Mouse (Mus musculus): Measurements from ENCODE around the gene Eif4g1. TPM values are rescaled to one million over a fixed set of nuclear protein-coding genes. Genes with fewer than 3 reads are reported as not detected.

Eif4g1 gene
- total and polyA plus RNA-seq, 2 experiments from 2014 or later = 118 to 430 TPM

DNA sequence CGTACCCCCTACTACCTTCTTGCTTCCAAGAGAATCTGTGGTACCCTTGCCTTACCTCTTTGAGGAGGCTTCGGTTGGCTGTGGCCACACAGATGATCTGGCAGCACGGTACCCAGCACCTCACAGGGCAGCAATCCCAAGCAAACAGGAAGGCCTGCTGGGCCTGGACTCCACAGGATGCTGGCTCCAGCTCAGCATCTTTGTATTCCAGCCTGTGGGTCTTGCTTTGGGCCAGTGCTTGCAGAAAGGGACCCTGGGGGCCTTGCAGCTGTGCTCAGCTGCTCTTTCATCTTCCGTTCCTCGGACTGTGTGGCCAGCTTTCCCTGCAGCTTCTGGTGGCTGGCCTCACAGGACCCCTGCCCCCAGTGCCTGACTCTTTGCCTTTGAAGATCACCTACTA lies 31.9 kb downstream of the Eif4g1 start:
- H3K4me1 ChIP-seq (ENCODE audit: insufficient read depth, low read length) = peaks cover 12% of the 10 kb centered on the region; the same call in 1 of the 2 replicates
- no peak for DNase-seq (ENCODE audit: low spot score)
- no peak for TF ChIP-seq CTCF (IDR thresholded peaks at IDR 0.05)
- no peaks in the 10 kb centered on the region for H3K9me3 ChIP-seq (ENCODE audit: low read length)
- no peak overlapping the region for H3K9ac ChIP-seq (replicated peaks; ENCODE audit: low read length, poor library complexity, severe bottlenecking)
- whole genome bisulfite sequencing = 28% methylated on average over 5 of the region's 5 CpGs
- no peak overlapping the region for H3K27ac ChIP-seq (ENCODE audit: low read depth, low read length)
- H3K4me3 ChIP-seq (ENCODE audit: low read depth, low read length) = no peak overlapping the region
- ATAC-seq (ENCODE audit: low FRiP score) = no peak
- H3K36me3 ChIP-seq (ENCODE audit: insufficient read depth, low read length) = peaks cover 25% of the 10 kb centered on the region
- H3K4me2 ChIP-seq (ENCODE audit: low read depth, low read length, poor library complexity, severe bottlenecking) = no peak overlapping the region
- H3K27me3 ChIP-seq (ENCODE audit: insufficient read depth, low read length) = no peaks in the 10 kb centered on the region

GRCm38 (mm10) chr16:20701316-20701715 lies 33.2 kb downstream of the Eif4g1 start:
- Histone ChIP-seq H3K4me3 (ENCODE audit: low read depth, low read length) (no peak overlapping the region), H3K4me2 (ENCODE audit: low read depth, low read length, poor library complexity, severe bottlenecking) (no peak overlapping the region), H3K9ac (replicated peaks; ENCODE audit: low read length, poor library complexity, severe bottlenecking) (0 out of 2 replicates have a peak overlapping the region, but pooled peaks have one; percentile 33), H3K9me3 (ENCODE audit: low read length) (no peaks in the 10 kb centered on the region), H3K27ac (ENCODE audit: low read depth, low read length) (no peak overlapping the region), H3K27me3 (ENCODE audit: insufficient read depth, low read length) (no peaks in the 10 kb centered on the region), H3K4me1 (ENCODE audit: insufficient read depth, low read length) (peaks cover 5% of the 10 kb centered on the region; the same call in 1 of the 2 replicates), H3K36me3 (ENCODE audit: insufficient read depth, low read length) (peaks cover 25% of the 10 kb centered on the region)
- WGBS = 41% methylated on average over 7 of the region's 7 CpGs
- TF ChIP-seq CTCF (IDR thresholded peaks at IDR 0.05) = no peak
- ATAC-seq (ENCODE audit: low FRiP score) (no peak), DNase-seq (ENCODE audit: low spot score) (no peak)

GRCm38 (mm10) chr16:20701729-20702521 lies 33.8 kb downstream of the Eif4g1 start:
- DNase-seq (ENCODE audit: low spot score) (no peak), ATAC-seq (ENCODE audit: low FRiP score) (peak; percentile 7; the same call in 1 of the 2 replicates)
- WGBS = 16% methylated on average over 12 of the region's 12 CpGs
- peak overlapping the region; percentile 38 for H3K27ac ChIP-seq (ENCODE audit: low read depth, low read length)
- H3K4me3 ChIP-seq (ENCODE audit: low read depth, low read length) = no peak overlapping the region
- H3K27me3 ChIP-seq (ENCODE audit: insufficient read depth, low read length) = no peaks in the 10 kb centered on the region
- 0 out of 2 replicates have a peak overlapping the region, but pooled peaks have one; percentile 33 for H3K9ac ChIP-seq (replicated peaks; ENCODE audit: low read length, poor library complexity, severe bottlenecking)
- peaks cover 5% of the 10 kb centered on the region; the same call in 1 of the 2 replicates for H3K4me1 ChIP-seq (ENCODE audit: insufficient read depth, low read length)
- no peaks in the 10 kb centered on the region for H3K9me3 ChIP-seq (ENCODE audit: low read length)
- H3K4me2 ChIP-seq (ENCODE audit: low read depth, low read length, poor library complexity, severe bottlenecking) = no peak overlapping the region
- TF ChIP-seq CTCF (IDR thresholded peaks at IDR 0.05) = no peak
- H3K36me3 ChIP-seq (ENCODE audit: insufficient read depth, low read length) = peaks cover 25% of the 10 kb centered on the region

DNA sequence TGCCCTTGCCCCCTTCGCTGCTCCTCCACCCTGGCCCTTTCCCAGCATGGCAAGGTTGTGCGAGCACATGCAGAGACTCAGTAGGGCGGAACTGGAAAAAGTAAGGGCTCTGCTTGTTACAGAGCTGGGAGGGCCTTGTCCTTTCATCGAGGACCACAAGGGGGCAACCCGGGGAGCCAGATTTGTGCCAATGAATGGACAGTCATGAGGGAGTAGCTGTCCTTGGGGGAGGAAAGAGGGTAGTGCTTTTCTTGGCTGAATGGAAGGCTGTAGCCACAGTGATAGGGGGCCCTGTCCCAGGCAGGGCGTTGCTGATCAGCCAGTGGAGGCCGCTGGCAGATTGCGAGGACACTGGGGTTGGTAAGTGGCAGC lies 34.4 kb downstream of the Eif4g1 start:
- no peak overlapping the region for H3K4me3 ChIP-seq (ENCODE audit: low read depth, low read length)
- DNase-seq (ENCODE audit: low spot score) (peak; percentile 82), ATAC-seq (ENCODE audit: low FRiP score) (peak; percentile 76)
- H3K9me3 ChIP-seq (ENCODE audit: low read length) = no peaks in the 10 kb centered on the region
- H3K27me3 ChIP-seq (ENCODE audit: insufficient read depth, low read length) = no peaks in the 10 kb centered on the region
- H3K4me2 ChIP-seq (ENCODE audit: low read depth, low read length, poor library complexity, severe bottlenecking) = no peak overlapping the region
- H3K9ac ChIP-seq (replicated peaks; ENCODE audit: low read length, poor library complexity, severe bottlenecking) = no peak overlapping the region
- H3K27ac ChIP-seq (ENCODE audit: low read depth, low read length) = peak overlapping the region; percentile 43
- H3K36me3 ChIP-seq (ENCODE audit: insufficient read depth, low read length) = peaks cover 25% of the 10 kb centered on the region
- H3K4me1 ChIP-seq (ENCODE audit: insufficient read depth, low read length) = peaks cover 5% of the 10 kb centered on the region; the same call in 1 of the 2 replicates
- TF ChIP-seq CTCF (IDR thresholded peaks at IDR 0.05) = peak; percentile 85
- 8% methylated on average over 8 of the region's 8 CpGs for WGBS

- no peak overlapping the region for H3K4me3 ChIP-seq (ENCODE audit: low read depth, low read length)
- no peaks in the 10 kb centered on the region for H3K9me3 ChIP-seq (ENCODE audit: low read length)
- WGBS = 94% methylated on average over 10 of the region's 10 CpGs
- H3K9ac ChIP-seq (replicated peaks; ENCODE audit: low read length, poor library complexity, severe bottlenecking) = no peak overlapping the region
- no peaks in the 10 kb centered on the region for H3K27me3 ChIP-seq (ENCODE audit: insufficient read depth, low read length)
- 0 out of 2 replicates have a peak overlapping the region, but pooled peaks have one; percentile 19 for H3K27ac ChIP-seq (ENCODE audit: low read depth, low read length)
- DNase-seq (ENCODE audit: low spot score) (no peak), ATAC-seq (ENCODE audit: low FRiP score) (no peak)
- peaks cover 5% of the 10 kb centered on the region; the same call in 1 of the 2 replicates for H3K4me1 ChIP-seq (ENCODE audit: insufficient read depth, low read length)
- no peak overlapping the region for H3K4me2 ChIP-seq (ENCODE audit: low read depth, low read length, poor library complexity, severe bottlenecking)
- no peak for TF ChIP-seq CTCF (IDR thresholded peaks at IDR 0.05)
- peaks cover 31% of the 10 kb centered on the region for H3K36me3 ChIP-seq (ENCODE audit: insufficient read depth, low read length)
Measured at GRCm38 (mm10) chr16:20703071-20703470, 35.0 kb downstream of the Eif4g1 start.

All from midbrain, postnatal 0 days (tissue).